In genomic region chr12:108200094-108200493, GRCm38 (mm10) we compare ENCODE assay signal across 21 mouse cellular contexts. TPM values are rescaled to one million over a fixed set of nuclear protein-coding genes. Genes with fewer than 3 reads are reported as not detected.
DNase-seq lines count a peak whose midpoint lies in the region; ATAC-seq and TF ChIP-seq lines count a peak whose summit lies in the region.
"Had no signal": no experiment of that assay in that cellular context is flagged by ENCODE, and none has a peak within 500 bp of the region (broad histone marks: within the 10 kb centered on the region; RNA-seq: fewer than 3 reads in every experiment).

No protein-coding gene starts in this region.

- no peak overlapping the region for H3K9ac ChIP-seq in neural tube, embryonic 11.5 days (ENCODE audit: low read length)
- H3K9ac ChIP-seq in neural tube, embryonic 15.5 days (replicated peaks), result no peak overlapping the region
- H3K9ac ChIP-seq in midbrain, embryonic 15.5 days, result no peak overlapping the region
- H3K9ac ChIP-seq: heart, embryonic 13.5 days; hindbrain, embryonic 15.5 days had no signal

- no peak overlapping the region for H3K4me2 ChIP-seq in neural tube, embryonic 11.5 days (ENCODE audit: low read depth)
- H3K4me2 ChIP-seq in neural tube, embryonic 15.5 days, result no peak overlapping the region
- no peak overlapping the region for H3K4me2 ChIP-seq in midbrain, embryonic 15.5 days
- H3K4me2 ChIP-seq: heart, embryonic 13.5 days; hindbrain, embryonic 15.5 days had no signal

- no peaks in the 10 kb centered on the region for H3K9me3 ChIP-seq in neural tube, embryonic 11.5 days (ENCODE audit: control insufficient read depth, low read length)
- H3K9me3 ChIP-seq in neural tube, embryonic 15.5 days (replicated peaks), result no peaks in the 10 kb centered on the region
- no peaks in the 10 kb centered on the region for H3K9me3 ChIP-seq in midbrain, embryonic 15.5 days
- H3K9me3 ChIP-seq: heart, embryonic 10.5 days; heart, embryonic 13.5 days; hindbrain, embryonic 15.5 days had no signal

- peaks cover 16% of the 10 kb centered on the region for H3K36me3 ChIP-seq in neural tube, embryonic 11.5 days (ENCODE audit: control insufficient read depth, insufficient read depth, low read length)
- H3K36me3 ChIP-seq in neural tube, embryonic 15.5 days, result peaks cover 84% of the 10 kb centered on the region
- peaks cover 56% of the 10 kb centered on the region for H3K36me3 ChIP-seq in midbrain, embryonic 15.5 days (replicated peaks)

- DNase-seq in gastrocnemius, adult 2 months, result peak; percentile 2
- no peak for DNase-seq in gastrocnemius, postnatal 14 days
- peak; percentile 12 for DNase-seq in neural tube, embryonic 11.5 days (ENCODE audit: low spot score)
- DNase-seq: adrenal gland, adult 2 months; adrenal gland, postnatal 14 days; cerebellum, adult 11-12 months; cerebellum, adult 8-10 months; cerebellum, postnatal 10 days; cerebellum, postnatal 36 days; gastrocnemius, postnatal 36 days; heart, adult 2 months; heart, postnatal 14 days; heart, postnatal 4 days had no signal

- no peak overlapping the region for H3K4me3 ChIP-seq in gastrocnemius, adult 2 months
- H3K4me3 ChIP-seq in neural tube, embryonic 11.5 days (ENCODE audit: low read depth, low read length), result no peak overlapping the region
- no peak overlapping the region for H3K4me3 ChIP-seq in neural tube, embryonic 15.5 days (replicated peaks)
- no peak overlapping the region for H3K4me3 ChIP-seq in olfactory bulb, adult 2 months (ENCODE audit: insufficient read depth, low read depth, low read length)
- no peak overlapping the region for H3K4me3 ChIP-seq in midbrain, embryonic 15.5 days
- H3K4me3 ChIP-seq: heart, adult 2 months; heart, embryonic 10.5 days; heart, embryonic 13.5 days; hindbrain, embryonic 15.5 days had no signal

- no peak overlapping the region for H3K27ac ChIP-seq in gastrocnemius, adult 2 months
- H3K27ac ChIP-seq in neural tube, embryonic 11.5 days (ENCODE audit: low read depth, low read length), result no peak overlapping the region
- H3K27ac ChIP-seq in neural tube, embryonic 15.5 days (replicated peaks), result no peak overlapping the region
- H3K27ac ChIP-seq in olfactory bulb, adult 2 months (ENCODE audit: insufficient read depth, low read depth, low read length), result 0 out of 2 replicates have a peak overlapping the region, but pooled peaks have one; percentile 16
- no peak overlapping the region for H3K27ac ChIP-seq in midbrain, embryonic 15.5 days
- H3K27ac ChIP-seq: heart, adult 2 months; heart, embryonic 10.5 days; heart, embryonic 13.5 days; hindbrain, embryonic 15.5 days had no signal

- WGBS in neural tube, embryonic 11.5 days, result 90% methylated on average over 1 of the region's 1 CpGs
- 83% methylated on average over 1 of the region's 1 CpGs for WGBS in neural tube, embryonic 15.5 days
- 30% methylated on average over 1 of the region's 1 CpGs for WGBS in olfactory bulb, adult 2 months
- 97% methylated on average over 1 of the region's 1 CpGs for WGBS in midbrain, embryonic 15.5 days

- no peak for ATAC-seq in neural tube, embryonic 11.5 days (ENCODE audit: insufficient read depth, low FRiP score, low TSS enrichment)
- no peak for ATAC-seq in neural tube, embryonic 15.5 days (ENCODE audit: low FRiP score)
- ATAC-seq in midbrain, embryonic 15.5 days (replicated peaks), result no peak
- ATAC-seq: CD4-positive, CD25-positive, alpha-beta regulatory T cell, adult 4 months; forebrain, embryonic 14.5 days had no signal

- no peaks in the 10 kb centered on the region for H3K4me1 ChIP-seq in neural tube, embryonic 11.5 days (ENCODE audit: control insufficient read depth, insufficient read depth, low read length)
- H3K4me1 ChIP-seq in neural tube, embryonic 15.5 days, result no peaks in the 10 kb centered on the region
- H3K4me1 ChIP-seq in olfactory bulb, adult 2 months (ENCODE audit: control insufficient read depth, insufficient read depth, low read length), result peaks cover 18% of the 10 kb centered on the region; the same call in 1 of the 2 replicates
- no peaks in the 10 kb centered on the region for H3K4me1 ChIP-seq in midbrain, embryonic 15.5 days
- H3K4me1 ChIP-seq: heart, embryonic 10.5 days; heart, embryonic 13.5 days; hindbrain, embryonic 15.5 days had no signal

- H3K27me3 ChIP-seq in neural tube, embryonic 11.5 days (ENCODE audit: control insufficient read depth, insufficient read depth, low read length), result no peaks in the 10 kb centered on the region
- H3K27me3 ChIP-seq in neural tube, embryonic 15.5 days (replicated peaks), result no peaks in the 10 kb centered on the region
- H3K27me3 ChIP-seq in midbrain, embryonic 15.5 days (replicated peaks), result no peaks in the 10 kb centered on the region
- H3K27me3 ChIP-seq: heart, embryonic 13.5 days; hindbrain, embryonic 15.5 days had no signal

- TF ChIP-seq POLR2A in olfactory bulb, adult 2 months (IDR thresholded peaks at IDR 0.05; ENCODE audit: insufficient read depth, low read depth, low read length), result no peak

- intact Hi-C loops in gastrocnemius, adult 2 months (cut with DNase I), result no loop called here
- intact Hi-C loops in gastrocnemius, postnatal 14 days (cut with DNase I; ENCODE audit: low total_unique reads), result no loop called here

- no peak for TF ChIP-seq CTCF in gastrocnemius, adult 2 months (IDR thresholded peaks at IDR 0.05)
- TF ChIP-seq CTCF in olfactory bulb, adult 2 months (IDR thresholded peaks at IDR 0.05; ENCODE audit: insufficient read depth, low read depth, low read length), result no peak

RNA-seq across cellular contexts. Expression of gene Ccnk, which starts 20.7 kb away (rescaled TPM):
- 100 to 1,000 TPM in 1 of 2 experiments, 10 to 100 TPM in 1; 92.4 to 148 TPM for total RNA-seq in gastrocnemius, adult 2 months (2021)
- total RNA-seq in gastrocnemius, postnatal 14 days (2021), result 10 to 100 TPM; 28.2 to 35.0 TPM
- polyA plus RNA-seq in neural tube, embryonic 11.5 days (2014; fragmentation: Nextera tagmentation; extraction: Ambion mirVana), result 6.0 and 6.9 TPM in 2 replicates
- polyA plus RNA-seq in neural tube, embryonic 15.5 days (2015; fragmentation: Nextera tagmentation; extraction: Ambion mirVana), result 2.4 and 2.7 TPM in 2 replicates
- polyA plus RNA-seq in olfactory bulb, adult 2 months (2012; ENCODE audit: insufficient read depth, insufficient read length, low replicate concordance, missing spikeins), result not detected in 2 replicates
- 2.4 and 3.7 TPM in 2 replicates for polyA plus RNA-seq in midbrain, embryonic 15.5 days (2015; fragmentation: Nextera tagmentation; extraction: Ambion mirVana)

RNA-seq across cellular contexts. Expression of gene Setd3, which starts 21.0 kb away (rescaled TPM):
- 100 to 1,000 TPM; 100 to 106 TPM for total RNA-seq in gastrocnemius, adult 2 months (2021)
- total RNA-seq in gastrocnemius, postnatal 14 days (2021), result 10 to 100 TPM; 69.6 to 75.0 TPM
- polyA plus RNA-seq in neural tube, embryonic 11.5 days (2014; fragmentation: Nextera tagmentation; extraction: Ambion mirVana), result 86.5 and 91.6 TPM in 2 replicates
- polyA plus RNA-seq in neural tube, embryonic 15.5 days (2015; fragmentation: Nextera tagmentation; extraction: Ambion mirVana), result 97.5 and 98.3 TPM in 2 replicates
- 511 TPM in 1 of 2 replicates, not detected in the other for polyA plus RNA-seq in olfactory bulb, adult 2 months (2012; ENCODE audit: insufficient read depth, insufficient read length, low replicate concordance, missing spikeins)
- 88.0 and 95.0 TPM in 2 replicates for polyA plus RNA-seq in midbrain, embryonic 15.5 days (2015; fragmentation: Nextera tagmentation; extraction: Ambion mirVana)
